Mouse (Mus musculus) erythroid progenitor cell, adult 5-6 weeks (primary cell): ENCODE results near the gene Arhgap22. TPM values are rescaled to one million over a fixed set of nuclear protein-coding genes. Genes with fewer than 3 reads are reported as not detected.

Experiments used
- ATAC-seq: replicated peaks from 2 replicates; pipeline ENCODE4 v1.8.0; 2016; ENCODE audit warnings: moderate number of reproducible peaks, mild to moderate bottlenecking, moderate TSS enrichment, inconsistent platforms; ENCODE audit not compliant: poor library complexity, low FRiP score, severe bottlenecking
- total RNA-seq, 2 experiments: library from RNA; stranded (forward) in 1 of 2; stranded (reverse) in 1 of 2; fragments of 150-400 nt in 1 of 2; fragments of 186-747, 209-891 nt in 1 of 2; gene quantifications; 2 replicates each; pipeline versions ENCODE4 v1.2.3 to v1.2.4; 2015 to 2017; ENCODE audit warnings: low replicate concordance in 2 of 2

Gene Arhgap22
- total RNA-seq, 2 experiments from 2014 or later = not detected

- ATAC-seq = no peak
Observed at GRCm38 (mm10) chr14:33260131-33260530, 46.3 kb downstream of the Arhgap22 start.

- ATAC-seq = no peak
Observed at GRCm38 (mm10) chr14:33264795-33265194, 51.0 kb downstream of the Arhgap22 start.

- ATAC-seq = no peak
Observed at GRCm38 (mm10) chr14:33276240-33276639, 62.4 kb downstream of the Arhgap22 start.

- ATAC-seq = no peak
Observed at GRCm38 (mm10) chr14:33278374-33278773, 64.5 kb downstream of the Arhgap22 start.

DNA sequence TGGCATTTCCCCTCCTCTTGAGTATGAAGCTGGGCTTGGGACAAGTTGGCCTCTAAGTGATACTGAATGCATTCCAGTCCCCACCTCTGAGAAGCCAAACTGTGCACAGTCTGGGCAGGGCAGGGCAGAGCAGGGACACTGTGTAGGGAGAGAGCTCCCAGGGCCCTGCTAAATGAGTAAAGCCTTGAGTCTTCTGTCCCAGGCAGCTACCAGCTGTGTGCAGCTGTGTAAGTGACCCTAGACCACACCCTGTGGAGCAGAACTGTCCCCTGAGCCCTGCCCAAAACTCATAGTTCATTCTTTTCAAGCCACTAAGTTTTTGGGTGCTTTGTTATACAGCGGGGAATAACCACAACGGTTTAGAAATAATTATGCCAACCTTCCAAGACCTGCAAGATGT lies 67.1 kb downstream of the Arhgap22 start:
- ATAC-seq = no peak

GRCm38 (mm10) chr14:33282447-33282846 lies 68.6 kb downstream of the Arhgap22 start:
- ATAC-seq = no peak

DNA sequence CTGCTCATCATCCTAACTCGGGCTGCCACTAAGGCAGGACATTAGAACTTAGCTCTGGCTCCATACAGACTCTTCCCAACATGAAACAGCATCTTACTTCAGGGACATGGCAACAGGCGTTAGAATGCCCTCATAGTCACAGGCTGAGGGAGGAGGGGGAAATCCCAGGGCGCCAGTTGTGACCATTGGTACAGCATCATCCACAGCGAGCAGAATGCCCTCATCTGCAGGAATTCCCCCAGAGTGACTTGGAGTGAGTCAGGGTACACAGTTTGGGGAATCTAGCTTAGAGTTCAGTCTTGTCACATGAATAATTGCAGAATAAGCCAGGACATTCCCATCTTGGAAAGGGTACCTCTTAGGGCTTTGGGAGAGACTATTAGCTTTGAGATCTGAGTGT lies 74.1 kb downstream of the Arhgap22 start:
- no peak for ATAC-seq

DNA sequence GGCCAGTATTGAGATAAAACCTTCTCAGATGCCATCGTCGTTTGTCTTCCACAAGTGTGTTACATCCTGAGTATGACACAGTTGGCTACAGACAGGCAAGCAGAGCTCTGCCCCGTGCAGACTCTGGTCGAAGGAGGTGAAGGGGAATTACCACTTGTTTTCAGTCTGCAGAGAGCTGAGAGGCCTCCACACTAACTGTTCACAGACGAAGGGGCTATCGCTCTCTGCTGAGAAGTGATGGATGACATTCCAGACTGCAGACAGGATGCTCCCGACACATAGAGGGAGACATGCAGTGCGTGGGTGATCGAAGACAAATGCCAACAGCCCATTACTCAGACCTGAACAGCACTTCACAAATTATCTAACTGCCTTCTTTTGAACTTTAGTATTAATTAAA lies 76.2 kb downstream of the Arhgap22 start:
- ATAC-seq = no peak

GRCm38 (mm10) chr14:33294488-33294887 lies 80.7 kb downstream of the Arhgap22 start:
- no peak for ATAC-seq

DNA sequence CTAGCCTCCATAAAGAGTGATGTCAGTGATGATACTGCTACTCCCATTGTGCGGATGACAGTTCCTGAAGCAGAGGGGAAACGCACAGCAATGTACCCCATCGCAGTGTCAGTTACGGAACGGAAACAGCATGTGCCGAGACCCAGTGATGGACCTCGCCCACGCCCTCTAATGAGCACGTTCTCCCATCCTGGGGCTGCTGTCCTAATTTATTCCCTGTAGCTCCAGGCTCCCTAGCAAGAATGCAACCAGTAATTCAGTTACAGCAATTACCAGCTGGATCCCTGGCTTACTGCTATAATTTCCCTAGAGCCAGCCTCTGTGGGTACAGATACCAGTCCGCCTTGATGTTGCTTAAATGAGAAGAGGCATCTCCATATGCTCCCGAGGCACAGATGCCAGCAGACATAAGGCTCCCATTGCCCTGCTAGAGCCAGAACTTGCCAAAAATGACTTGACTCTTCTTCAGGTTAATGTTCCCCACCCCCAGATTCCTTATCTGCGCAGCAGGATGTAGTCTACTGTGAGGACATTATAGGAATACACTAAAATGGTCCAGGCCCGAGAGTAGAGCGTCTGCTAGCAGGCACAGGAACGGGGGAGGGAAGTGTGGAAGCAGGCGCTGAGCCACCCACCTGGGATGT lies 83.0 kb downstream of the Arhgap22 start:
- ATAC-seq = 0 out of 2 replicates have a peak, but pooled peaks have one; percentile 25

- no peak for ATAC-seq
Observed at GRCm38 (mm10) chr14:33300591-33300990, 86.8 kb downstream of the Arhgap22 start.

DNA sequence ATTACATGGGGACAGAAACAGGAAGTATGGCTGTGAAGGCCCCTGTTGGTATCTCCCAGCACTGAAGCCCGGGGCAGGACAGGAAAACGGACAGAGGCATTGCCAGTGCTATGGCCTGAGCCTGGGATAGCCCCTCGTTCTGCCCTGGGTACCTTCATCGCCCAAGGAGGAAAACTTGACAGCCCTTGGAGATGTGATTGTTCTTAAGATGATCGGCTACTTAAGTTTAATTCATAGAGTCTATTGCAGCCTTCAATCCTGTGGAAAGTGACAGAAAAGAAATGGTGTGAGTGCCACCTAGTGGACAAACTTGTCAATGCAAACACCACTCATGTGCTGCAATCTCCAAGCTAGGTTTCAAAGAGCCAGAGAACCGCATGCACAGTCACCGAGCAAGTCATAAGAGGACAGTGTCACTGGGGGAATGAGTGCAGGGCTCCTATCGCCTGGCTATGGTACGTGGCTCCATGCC lies 89.6 kb downstream of the Arhgap22 start:
- 0 out of 2 replicates have a peak, but pooled peaks have one; percentile 64 for ATAC-seq

GRCm38 (mm10) chr14:33305645-33306281 lies 91.9 kb downstream of the Arhgap22 start:
- no peak for ATAC-seq

DNA sequence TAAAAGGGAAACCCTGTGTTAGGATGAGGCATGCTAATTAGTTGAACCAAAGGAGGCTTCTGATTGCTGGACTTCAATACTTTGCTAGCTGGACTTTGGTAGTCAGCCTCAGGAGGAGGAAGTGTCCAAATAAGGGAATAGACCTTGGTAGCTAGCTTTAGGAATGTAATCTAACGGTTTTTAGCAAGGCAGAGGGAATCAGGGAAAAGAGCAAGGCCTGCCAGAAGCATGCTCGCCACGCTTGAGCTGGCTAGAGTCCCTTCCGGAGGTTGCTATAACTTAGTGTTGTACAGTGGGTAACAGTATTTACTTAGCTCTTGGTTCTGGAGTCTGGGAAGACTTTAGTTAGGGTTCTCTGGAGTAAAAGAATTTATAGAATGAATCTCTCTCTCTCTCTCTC lies 96.9 kb downstream of the Arhgap22 start:
- no peak for ATAC-seq

- ATAC-seq = no peak
Observed at GRCm38 (mm10) chr14:33312309-33312708, 98.5 kb downstream of the Arhgap22 start.

DNA sequence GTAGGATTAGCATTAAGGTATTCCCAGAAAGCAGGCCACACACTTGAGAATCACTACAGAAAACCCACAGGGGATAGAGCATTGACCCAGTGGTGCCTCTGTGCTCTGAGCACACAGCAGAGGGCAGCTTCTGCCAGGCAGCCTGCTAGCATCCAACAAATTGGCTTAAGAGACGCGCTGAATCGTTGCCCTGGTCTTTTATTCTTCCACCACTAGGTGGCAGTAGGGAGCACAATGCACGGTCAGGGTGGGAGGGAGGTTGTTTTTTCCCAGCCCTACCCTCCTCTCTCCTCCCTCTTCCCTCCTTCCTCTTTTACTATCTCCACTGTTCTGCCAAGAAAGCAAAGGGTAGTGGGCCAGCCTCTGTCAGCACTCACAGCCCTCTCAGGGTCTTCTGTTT lies 99.8 kb downstream of the Arhgap22 start:
- no peak for ATAC-seq

DNA sequence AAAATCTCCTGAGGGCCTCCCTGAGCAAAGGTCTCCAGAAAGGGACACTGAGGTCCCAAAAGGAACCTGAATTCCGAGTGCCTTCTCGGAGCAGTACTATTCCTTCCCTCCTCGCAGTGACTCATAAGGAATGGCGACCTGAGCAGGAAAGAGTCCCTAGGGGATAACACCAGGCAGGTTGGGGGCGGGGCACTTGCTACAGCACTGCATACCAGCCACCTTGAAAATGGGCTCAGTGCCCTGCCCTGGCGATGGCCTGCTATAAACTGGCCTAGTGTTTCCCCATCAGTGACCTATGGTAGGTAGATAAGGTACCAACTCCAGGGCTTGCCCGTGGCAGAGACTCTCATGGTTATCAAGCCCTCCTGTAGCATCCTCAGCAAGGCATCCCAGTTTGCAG lies 100.3 kb downstream of the Arhgap22 start:
- ATAC-seq = no peak

- no peak for ATAC-seq
Observed at GRCm38 (mm10) chr14:33315111-33315510, 101.3 kb downstream of the Arhgap22 start.

DNA sequence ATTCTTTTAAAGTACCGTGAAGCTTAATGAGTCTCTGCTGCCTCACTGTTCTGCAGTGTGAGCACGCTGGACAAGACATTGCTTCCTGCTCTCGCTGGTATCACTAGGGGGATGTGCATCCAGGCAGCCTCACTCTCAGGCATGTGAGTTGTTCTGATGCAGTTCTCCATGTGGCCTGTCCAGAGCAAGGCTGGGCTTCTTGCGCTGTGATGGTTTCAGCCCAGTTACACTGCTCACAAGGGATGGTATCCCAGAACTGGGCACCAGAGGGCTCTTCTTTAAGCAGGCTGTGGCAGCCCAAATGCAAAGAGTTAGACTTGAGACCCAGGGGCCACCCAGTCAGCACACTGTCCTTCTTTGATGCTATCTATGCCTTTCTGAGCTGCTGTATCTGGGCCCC lies 101.9 kb downstream of the Arhgap22 start:
- no peak for ATAC-seq

DNA sequence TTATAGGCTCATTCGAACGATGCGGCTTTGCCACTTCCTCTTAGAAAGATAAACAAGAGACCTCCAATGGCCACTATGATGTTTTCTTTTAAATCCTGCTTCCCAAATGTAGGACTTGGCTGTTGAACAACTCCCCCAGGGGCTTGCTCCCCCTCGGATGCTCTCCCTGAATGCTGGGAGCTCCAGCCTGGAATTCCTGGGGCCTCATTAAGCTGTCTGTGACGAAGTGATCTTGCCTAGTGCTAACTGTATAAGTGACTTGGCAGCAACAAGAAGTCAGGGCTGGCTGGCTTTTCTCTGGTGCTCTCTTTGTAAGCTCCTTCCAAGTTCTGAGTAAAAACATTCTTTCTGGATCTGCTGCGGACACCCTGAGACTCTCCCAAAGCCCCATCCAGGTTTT lies 104.1 kb downstream of the Arhgap22 start:
- no peak for ATAC-seq
